Comparison of ENCODE assay signal across 12 mouse cellular contexts in the genomic region with DNA sequence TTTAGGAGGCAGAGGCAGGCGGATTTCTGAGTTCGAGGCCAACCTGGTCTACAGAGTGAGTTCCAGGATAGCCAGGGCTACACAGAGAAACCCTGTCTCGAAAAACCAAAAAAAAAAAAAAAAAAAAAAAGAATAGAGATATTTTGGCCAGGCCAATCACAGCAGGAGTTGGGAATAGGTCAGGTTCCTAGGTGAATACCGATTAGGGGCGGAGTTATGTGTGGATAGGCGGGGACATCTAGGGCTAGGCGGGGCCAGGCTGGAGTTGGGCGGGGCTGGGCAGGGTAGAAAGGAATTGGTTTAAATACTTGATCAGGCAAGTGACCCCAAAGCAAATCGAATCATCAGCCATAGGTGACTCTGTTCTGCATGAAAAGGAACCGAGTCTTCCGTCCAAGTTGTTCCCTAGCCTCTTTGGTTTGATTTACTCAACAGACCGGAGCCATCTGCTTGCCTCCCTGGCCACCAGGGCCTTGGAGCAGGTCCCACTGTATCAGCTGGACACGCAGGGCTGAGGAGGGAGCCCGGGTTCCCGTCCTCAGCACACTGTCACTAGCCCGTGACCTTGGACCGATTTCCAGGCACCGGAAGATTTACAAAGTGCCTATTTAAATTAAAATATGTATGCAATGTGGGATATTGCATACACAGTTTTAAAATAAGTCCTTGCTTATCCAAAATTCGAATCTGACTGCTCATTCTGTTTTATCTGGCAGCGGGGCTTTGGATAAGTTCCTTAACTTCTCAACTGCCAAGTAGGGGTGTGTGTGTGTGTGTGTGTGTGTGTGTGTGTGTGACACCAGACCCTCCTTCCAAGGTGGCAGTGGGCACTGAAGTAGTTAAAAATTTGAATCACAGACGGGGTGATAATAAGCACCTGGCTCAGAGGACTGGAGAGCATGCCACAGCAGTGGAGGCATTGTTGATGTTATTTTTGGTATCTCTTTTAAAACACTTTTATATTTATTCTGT. TPM values are rescaled to one million over a fixed set of nuclear protein-coding genes. Genes with fewer than 3 reads are reported as not detected.
DNase-seq lines count a peak whose midpoint lies in the region; ATAC-seq and TF ChIP-seq lines count a peak whose summit lies in the region.
"Had no signal": no experiment of that assay in that cellular context is flagged by ENCODE, and none has a peak within 500 bp of the region (broad histone marks: within the 10 kb centered on the region; RNA-seq: fewer than 3 reads in every experiment).

No protein-coding gene starts in this region.

- no peak for ATAC-seq in midbrain, postnatal 0 days (ENCODE audit: low FRiP score)
- ATAC-seq: liver, postnatal 0 days had no signal

- no peaks in the 10 kb centered on the region for H3K9me3 ChIP-seq in midbrain, postnatal 0 days (ENCODE audit: low read length)
- H3K9me3 ChIP-seq in midbrain, embryonic 10.5 days (replicated peaks): no peaks in the 10 kb centered on the region
- H3K9me3 ChIP-seq: embryonic facial prominence, embryonic 13.5 days; hindbrain, embryonic 10.5 days had no signal

- peak; percentile 35 to 42 for DNase-seq in heart, adult 18-20 months
- DNase-seq in heart, adult 11 months: no peak
- DNase-seq in midbrain, postnatal 0 days (ENCODE audit: low spot score): peak; percentile 55
- DNase-seq in midbrain, embryonic 10.5 days (ENCODE audit: low spot score): no peak
- peak; percentile 94 for DNase-seq in cerebellum, adult 9-10 months
- DNase-seq in lung, postnatal 4 days: peak; percentile 39 to 82
- no peak for DNase-seq in urinary bladder, postnatal 36 days (ENCODE audit: low spot score in 2 of 2)
- DNase-seq in yolk sac, embryonic 10.5 days (ENCODE audit: low spot score): no peak
- DNase-seq: liver, postnatal 0 days had no signal

- no peak overlapping the region for H3K4me3 ChIP-seq in midbrain, postnatal 0 days (ENCODE audit: low read depth, low read length)
- H3K4me3 ChIP-seq in midbrain, embryonic 10.5 days: no peak overlapping the region
- H3K4me3 ChIP-seq: embryonic facial prominence, embryonic 13.5 days; hindbrain, embryonic 10.5 days had no signal

- no peak for TF ChIP-seq CTCF in midbrain, postnatal 0 days (IDR thresholded peaks at IDR 0.05)

- H3K4me1 ChIP-seq in midbrain, postnatal 0 days (ENCODE audit: insufficient read depth, low read length): no peaks in the 10 kb centered on the region
- peaks cover 7% of the 10 kb centered on the region for H3K4me1 ChIP-seq in midbrain, embryonic 10.5 days
- H3K4me1 ChIP-seq: embryonic facial prominence, embryonic 13.5 days had no signal

- H3K27me3 ChIP-seq in midbrain, postnatal 0 days (ENCODE audit: insufficient read depth, low read length): no peaks in the 10 kb centered on the region
- no peaks in the 10 kb centered on the region for H3K27me3 ChIP-seq in midbrain, embryonic 10.5 days (ENCODE audit: low read depth, poor library complexity, severe bottlenecking)
- H3K27me3 ChIP-seq: CH12.LX; embryonic facial prominence, embryonic 13.5 days had no signal

- no peak overlapping the region for H3K27ac ChIP-seq in midbrain, postnatal 0 days (ENCODE audit: low read depth, low read length)
- H3K27ac ChIP-seq in midbrain, embryonic 10.5 days (replicated peaks): no peak overlapping the region
- H3K27ac ChIP-seq: embryonic facial prominence, embryonic 13.5 days; hindbrain, embryonic 10.5 days had no signal

- WGBS in midbrain, postnatal 0 days: 80% methylated on average over 19 of the region's 21 CpGs
- 83% methylated on average over 20 of the region's 21 CpGs for WGBS in midbrain, embryonic 10.5 days

- no peaks in the 10 kb centered on the region for H3K36me3 ChIP-seq in midbrain, postnatal 0 days (ENCODE audit: insufficient read depth, low read length)
- H3K36me3 ChIP-seq in midbrain, embryonic 10.5 days: no peaks in the 10 kb centered on the region
- H3K36me3 ChIP-seq: embryonic facial prominence, embryonic 13.5 days; hindbrain, embryonic 10.5 days had no signal

- no peak overlapping the region for H3K9ac ChIP-seq in midbrain, postnatal 0 days (replicated peaks; ENCODE audit: low read length, poor library complexity, severe bottlenecking)
- H3K9ac ChIP-seq: embryonic facial prominence, embryonic 13.5 days; liver, postnatal 0 days had no signal

- no peak overlapping the region for H3K4me2 ChIP-seq in midbrain, postnatal 0 days (ENCODE audit: low read depth, low read length, poor library complexity, severe bottlenecking)
- H3K4me2 ChIP-seq: embryonic facial prominence, embryonic 13.5 days had no signal

RNA-seq across cellular contexts. Expression of a gene that starts 43.8 kb away (rescaled TPM):
- total RNA-seq in heart, adult 18-20 months (2021): 10 to 100 TPM; 12.2 to 12.3 TPM
- 9.0 and 9.4 TPM in 2 replicates for total RNA-seq in midbrain, postnatal 0 days (2014; rRNA removed)
- 8.3 and 8.6 TPM in 2 replicates for polyA plus RNA-seq in midbrain, postnatal 0 days (2015; fragmentation: Nextera tagmentation; extraction: Ambion mirVana)
- polyA plus RNA-seq in midbrain, embryonic 10.5 days (2016; fragmentation: Nextera tagmentation; extraction: Ambion mirVana): 15.1 and 16.2 TPM in 2 replicates

Comparison
In these comparisons a context has a peak if more than half of its experiments do, and no peak if none do; other contexts are left out.
1. DNase-seq: peak in heart, adult 18-20 months (2 of 2), midbrain, postnatal 0 days (single experiment), cerebellum, adult 9-10 months (single experiment) and lung, postnatal 4 days (2 of 2); none in heart, adult 11 months (single experiment), midbrain, embryonic 10.5 days (single experiment), urinary bladder, postnatal 36 days (0 of 2) and yolk sac, embryonic 10.5 days (single experiment).